Mouse (Mus musculus) embryonic facial prominence, embryonic 15.5 days (tissue): ENCODE data around the gene Inpp5k. TPM values are rescaled to one million over a fixed set of nuclear protein-coding genes. Genes with fewer than 3 reads are reported as not detected.
"Not testable (repeated sequence)": the region's sequence is repeated elsewhere in the genome, so short reads cannot be mapped to it uniquely, and the experiment has no call there.

Experiments
- ATAC-seq: fragments of 200-750 bp; cut with Nextera tagmentation; 2 replicates; pipeline ENCODE4 v1.8.0; 2017; ENCODE audit warnings: low read depth, moderate TSS enrichment; ENCODE audit not compliant: insufficient number of reproducible peaks, low FRiP score, low TSS enrichment
- H3K27ac ChIP-seq: fragments of 300-500 bp; sonication (generic); replicated peaks from 2 replicates; pipeline ENCODE4 v1.5.1; 2015; ENCODE audit warnings: mild to moderate bottlenecking, inconsistent platforms
- H3K27me3 ChIP-seq: fragments of 300-500 bp; sonication (generic); 2 replicates; pipeline ENCODE4 v1.6.1; 2015; ENCODE audit warnings: inconsistent platforms
- H3K36me3 ChIP-seq: fragments of 300-500 bp; sonication (generic); 2 replicates; pipeline ENCODE4 v1.6.1; 2015; ENCODE audit warnings: mild to moderate bottlenecking, inconsistent platforms
- H3K4me1 ChIP-seq: fragments of 300-500 bp; sonication (generic); 2 replicates; pipeline ENCODE4 v1.6.1; 2015; ENCODE audit warnings: inconsistent platforms
- H3K4me2 ChIP-seq: fragments of 300-500 bp; sonication (generic); replicated peaks from 2 replicates; pipeline ENCODE4 v1.6.1; 2015; ENCODE audit warnings: mild to moderate bottlenecking, inconsistent platforms
- H3K4me3 ChIP-seq: fragments of 300-500 bp; sonication (generic); replicated peaks from 2 replicates; pipeline ENCODE4 v1.5.1; 2015; ENCODE audit warnings: mild to moderate bottlenecking, inconsistent platforms
- H3K9ac ChIP-seq: fragments of 300-500 bp; sonication (generic); 2 replicates; pipeline ENCODE4 v1.6.1; 2015; ENCODE audit warnings: inconsistent platforms
- H3K9me3 ChIP-seq: fragments of 300-500 bp; sonication (generic); replicated peaks from 2 replicates; pipeline ENCODE4 v1.6.1; 2016; ENCODE audit warnings: inconsistent platforms
- WGBS: fragments of 180-500 bp; shearing (Covaris S2); methylation state at CpG from one replicate; pipeline ENCODE4 v1.1.7; 2015; 5-methylcytosine and 5-hydroxymethylcytosine counted together
- polyA plus RNA-seq: library from polyadenylated mRNA; unstranded; fragments of >200 nt; fragmentation: Nextera tagmentation; extraction: Ambion mirVana; gene quantifications from 2 replicates; pipeline ENCODE4 v1.2.1, GENCODE M21; 2015

The Inpp5k gene
- polyA plus RNA-seq, 1 experiment from 2014 or later, result 31.9 TPM

DNA sequence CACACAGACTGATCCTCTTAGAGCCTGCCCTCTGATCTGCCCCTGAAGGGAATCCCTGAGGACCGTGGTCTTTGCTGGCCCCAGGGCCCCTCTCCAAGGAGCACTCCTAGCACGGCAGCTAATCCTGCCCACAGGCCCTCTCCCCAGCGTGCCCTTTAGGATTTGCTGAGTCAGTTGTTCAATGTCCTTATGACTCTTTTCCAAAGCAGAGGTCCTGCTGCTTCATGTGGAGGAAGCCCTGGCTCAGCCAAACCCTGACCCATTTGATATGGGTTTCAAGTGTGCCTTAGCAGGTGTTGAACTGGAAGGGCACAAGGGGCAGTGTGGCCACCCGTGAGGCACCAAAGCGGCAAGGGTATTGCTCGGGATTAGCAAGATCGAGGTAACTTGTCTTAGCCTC, 35.0 kb upstream of the Inpp5k start:
- peaks cover 7% of the 10 kb centered on the region; the same call in 1 of the 2 replicates for H3K4me1 ChIP-seq
- H3K9me3 ChIP-seq, result no peaks in the 10 kb centered on the region
- no peak overlapping the region for H3K9ac ChIP-seq
- no peaks in the 10 kb centered on the region for H3K27me3 ChIP-seq
- H3K36me3 ChIP-seq, result peaks cover 62% of the 10 kb centered on the region
- ATAC-seq, result no peak
- H3K27ac ChIP-seq, result no peak overlapping the region
- 69% methylated on average over 7 of the region's 7 CpGs for WGBS
- no peak overlapping the region for H3K4me3 ChIP-seq
- no peak overlapping the region for H3K4me2 ChIP-seq

DNA sequence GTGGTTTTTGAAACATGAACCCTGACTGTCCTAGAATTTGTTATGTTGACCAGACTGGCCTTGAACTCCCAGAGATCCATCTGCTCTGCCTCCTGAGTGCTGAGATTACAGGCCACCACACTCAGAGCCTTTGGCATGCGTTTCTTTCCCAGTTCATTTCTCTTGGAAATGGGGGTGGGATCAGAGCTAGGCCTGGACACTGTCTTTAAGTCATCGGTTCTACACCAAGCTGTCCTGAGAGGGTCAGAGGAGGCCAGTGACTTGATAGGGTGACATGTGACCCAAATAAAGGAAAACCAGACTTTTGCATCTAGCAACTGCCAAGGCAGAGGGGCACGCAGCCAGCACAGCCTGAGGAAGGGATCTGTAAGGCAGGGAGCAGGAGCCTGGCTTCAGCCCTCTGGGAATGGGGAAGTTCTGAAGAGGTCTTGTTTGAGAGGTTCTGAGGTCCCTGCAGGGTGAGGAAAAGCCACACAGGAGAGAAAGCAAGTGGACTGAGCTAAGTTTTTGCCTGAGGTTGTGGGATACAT, 34.0 kb upstream of the Inpp5k start:
- ATAC-seq, result no peak
- no peak overlapping the region for H3K4me2 ChIP-seq
- H3K4me3 ChIP-seq, result no peak overlapping the region
- peaks cover 71% of the 10 kb centered on the region for H3K36me3 ChIP-seq
- H3K9me3 ChIP-seq, result no peaks in the 10 kb centered on the region
- H3K27ac ChIP-seq, result no peak overlapping the region
- H3K4me1 ChIP-seq, result peaks cover 7% of the 10 kb centered on the region; the same call in 1 of the 2 replicates
- no peaks in the 10 kb centered on the region for H3K27me3 ChIP-seq
- WGBS, result 85% methylated on average over 3 of the region's 3 CpGs
- no peak overlapping the region for H3K9ac ChIP-seq

DNA sequence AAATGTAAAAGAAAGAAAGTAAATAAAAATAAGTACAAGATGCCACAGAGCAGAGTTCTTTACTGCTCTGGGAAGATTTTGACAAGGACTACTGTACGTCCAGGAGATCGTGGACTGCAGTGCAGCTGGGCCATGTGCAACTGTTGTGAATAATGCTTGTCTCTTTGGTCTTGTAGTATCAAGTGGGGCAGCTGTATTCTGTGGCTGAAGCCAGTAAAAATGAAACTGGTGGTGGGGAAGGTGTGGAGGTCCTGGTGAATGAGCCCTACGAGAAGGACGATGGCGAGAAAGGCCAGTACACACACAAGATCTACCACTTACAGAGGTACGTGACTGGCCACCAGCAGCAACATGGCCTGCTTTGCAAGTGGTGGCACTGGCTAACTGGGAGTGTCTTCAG, 32.8 kb upstream of the Inpp5k start:
- no peak overlapping the region for H3K9ac ChIP-seq
- H3K27me3 ChIP-seq, result no peaks in the 10 kb centered on the region
- H3K27ac ChIP-seq, result no peak overlapping the region
- WGBS, result 90% methylated on average over 6 of the region's 6 CpGs
- H3K9me3 ChIP-seq, result no peaks in the 10 kb centered on the region
- no peak for ATAC-seq
- peaks cover 7% of the 10 kb centered on the region; the same call in 1 of the 2 replicates for H3K4me1 ChIP-seq
- no peak overlapping the region for H3K4me3 ChIP-seq
- H3K4me2 ChIP-seq, result no peak overlapping the region
- peaks cover 77% of the 10 kb centered on the region for H3K36me3 ChIP-seq

DNA sequence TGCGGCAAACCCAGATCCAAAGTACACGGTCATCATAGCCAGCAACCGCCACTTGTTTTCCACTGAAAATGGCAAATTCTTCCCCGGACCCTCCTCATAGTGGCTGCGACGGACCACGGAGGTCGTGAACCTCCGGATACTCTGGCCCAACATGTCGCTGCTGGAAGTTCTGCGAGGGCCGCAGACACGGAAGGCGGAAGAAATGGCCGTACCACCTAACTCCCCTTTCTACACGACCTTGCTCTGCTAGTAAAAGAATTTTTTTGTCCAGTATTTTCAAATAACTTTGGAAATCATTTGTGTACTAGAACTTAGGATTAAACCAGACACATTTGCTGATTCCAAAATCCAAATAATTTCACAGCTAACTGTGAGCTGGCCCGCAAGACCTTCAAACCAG, 31.0 kb upstream of the Inpp5k start:
- H3K36me3 ChIP-seq, result peaks cover 83% of the 10 kb centered on the region
- WGBS, result 95% methylated on average over 17 of the region's 17 CpGs
- H3K27me3 ChIP-seq, H3K27ac ChIP-seq, ATAC-seq, H3K4me3 ChIP-seq, H3K4me2 ChIP-seq, H3K4me1 ChIP-seq, H3K9me3 ChIP-seq, H3K9ac ChIP-seq: not testable (repeated sequence)

DNA sequence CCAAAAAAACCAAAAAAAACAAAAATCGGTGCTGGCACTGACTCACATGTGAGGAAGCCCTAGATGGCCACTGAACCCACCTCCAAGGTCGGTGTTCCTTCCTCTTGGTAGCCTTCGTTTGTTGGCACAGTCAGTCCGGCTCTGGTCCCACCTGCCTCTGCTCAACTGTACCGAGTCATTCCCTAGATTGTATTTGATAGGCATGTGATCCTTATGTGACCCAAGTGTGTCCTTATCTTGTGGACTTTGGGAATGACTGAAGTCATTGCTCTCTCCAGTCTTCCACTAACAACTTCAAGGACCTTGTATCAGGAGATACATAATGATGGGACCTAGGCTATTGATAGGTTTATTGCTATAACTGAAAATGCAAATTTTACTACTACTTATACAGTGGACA, 26.0 kb upstream of the Inpp5k start:
- Histone ChIP-seq H3K36me3 (peaks cover 72% of the 10 kb centered on the region), H3K4me1 (no peaks in the 10 kb centered on the region), H3K27me3 (no peaks in the 10 kb centered on the region), H3K4me2 (no peak overlapping the region), H3K27ac (no peak overlapping the region), H3K4me3 (no peak overlapping the region), H3K9ac (no peak overlapping the region), H3K9me3 (no peaks in the 10 kb centered on the region)
- WGBS, result 91% methylated on average over 5 of the region's 5 CpGs
- no peak for ATAC-seq

DNA sequence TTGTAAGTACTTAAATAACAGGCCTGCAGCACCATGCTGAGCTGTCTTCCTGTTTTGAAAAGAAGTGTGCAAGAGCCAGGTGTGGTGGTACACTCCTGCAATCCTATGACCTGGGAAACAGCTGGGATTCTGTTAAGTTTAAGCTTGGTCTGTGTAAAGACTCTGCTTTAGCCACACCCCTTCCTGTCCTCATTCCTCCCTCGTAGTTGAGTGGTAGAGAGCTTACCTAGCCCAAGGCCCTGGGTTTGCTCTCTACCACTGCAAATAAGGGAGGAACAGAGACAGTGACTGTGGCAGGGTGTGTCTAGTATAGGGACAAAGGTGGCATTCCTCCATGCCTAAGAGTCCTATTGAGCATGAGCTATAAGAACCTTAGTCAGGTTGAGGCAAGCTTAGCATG, 25.5 kb upstream of the Inpp5k start:
- Histone ChIP-seq H3K9ac (no peak overlapping the region), H3K9me3 (no peaks in the 10 kb centered on the region), H3K27me3 (no peaks in the 10 kb centered on the region), H3K4me1 (no peaks in the 10 kb centered on the region), H3K4me2 (no peak overlapping the region), H3K36me3 (peaks cover 72% of the 10 kb centered on the region), H3K4me3 (no peak overlapping the region), H3K27ac (no peak overlapping the region)
- ATAC-seq, result no peak
- WGBS, result 33% methylated on average over 1 of the region's 1 CpGs

DNA sequence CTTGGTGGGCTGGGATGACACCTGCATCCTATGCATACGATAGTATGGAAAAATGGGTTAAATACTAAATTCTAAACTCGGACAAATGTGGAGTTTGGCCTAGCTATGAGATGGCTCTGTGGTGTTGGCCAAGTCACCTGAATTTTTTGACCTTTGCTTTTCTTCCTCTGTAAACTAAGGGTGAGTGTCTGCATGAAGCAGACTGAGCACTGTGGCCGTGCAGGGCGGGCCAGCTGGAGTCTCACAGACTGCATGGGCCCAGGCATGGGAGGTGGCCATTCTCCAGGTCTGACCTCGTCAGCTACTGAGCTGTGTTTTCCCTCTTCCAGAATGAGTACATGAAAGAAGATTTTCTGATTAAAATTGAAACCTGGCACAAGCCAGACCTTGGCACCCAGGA, 22.0 kb upstream of the Inpp5k start:
- WGBS, result 89% methylated on average over 5 of the region's 5 CpGs
- H3K9me3 ChIP-seq, result no peaks in the 10 kb centered on the region
- no peaks in the 10 kb centered on the region for H3K4me1 ChIP-seq
- no peak overlapping the region for H3K9ac ChIP-seq
- no peak overlapping the region for H3K4me3 ChIP-seq
- H3K27me3 ChIP-seq, result no peaks in the 10 kb centered on the region
- ATAC-seq, result no peak
- H3K4me2 ChIP-seq, result no peak overlapping the region
- no peak overlapping the region for H3K27ac ChIP-seq
- peaks cover 64% of the 10 kb centered on the region for H3K36me3 ChIP-seq

DNA sequence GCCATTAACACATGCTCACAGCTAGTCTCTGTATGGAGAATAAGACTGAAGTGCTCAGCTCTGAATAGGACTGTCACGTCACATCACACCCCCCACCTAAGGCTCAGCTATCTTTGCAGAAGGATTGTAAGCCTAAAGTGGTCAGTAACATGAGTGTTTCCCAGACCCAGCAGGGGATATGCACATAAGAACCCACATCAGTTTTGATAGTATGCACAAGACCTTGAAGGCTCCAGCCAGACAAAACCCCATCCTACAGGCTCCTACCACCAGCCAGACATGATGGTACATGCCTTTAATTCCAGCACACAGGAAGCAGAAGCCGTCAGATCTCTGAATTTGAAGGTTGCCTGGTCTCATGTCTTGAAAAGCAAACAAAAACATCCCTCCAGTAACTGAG, 20.8 kb upstream of the Inpp5k start:
- Histone ChIP-seq H3K36me3 (peaks cover 64% of the 10 kb centered on the region), H3K27ac (no peak overlapping the region), H3K4me2 (no peak overlapping the region), H3K27me3 (no peaks in the 10 kb centered on the region), H3K9me3 (no peaks in the 10 kb centered on the region), H3K4me1 (no peaks in the 10 kb centered on the region), H3K9ac (no peak overlapping the region), H3K4me3 (no peak overlapping the region)
- 76% methylated on average over 2 of the region's 2 CpGs for WGBS
- no peak for ATAC-seq

DNA sequence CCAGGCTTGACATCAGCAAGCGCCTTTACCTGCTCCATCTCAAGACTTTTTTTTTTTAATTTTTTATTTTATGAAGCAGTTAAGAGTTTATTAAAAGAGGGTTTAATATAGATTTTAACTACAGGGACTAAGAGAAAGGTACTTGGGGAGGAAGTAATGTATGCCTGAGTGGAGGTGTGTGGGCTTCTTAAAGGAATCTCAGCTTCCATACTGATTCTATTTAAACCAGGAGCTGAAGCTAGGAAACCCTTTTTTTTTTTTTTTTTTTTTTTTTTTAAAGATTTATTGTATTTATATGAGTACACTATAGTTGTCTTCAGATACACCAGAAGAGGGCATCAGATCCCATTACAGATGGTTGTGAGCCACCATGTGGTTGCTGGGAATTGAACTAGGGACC, 16.0 kb upstream of the Inpp5k start:
- Histone ChIP-seq H3K27me3 (no peaks in the 10 kb centered on the region), H3K9ac (no peak overlapping the region), H3K4me1 (no peaks in the 10 kb centered on the region), H3K36me3 (peaks cover 74% of the 10 kb centered on the region), H3K4me2 (no peak overlapping the region), H3K27ac (no peak overlapping the region), H3K9me3 (no peaks in the 10 kb centered on the region), H3K4me3 (no peak overlapping the region)
- ATAC-seq, result no peak
- 98% methylated on average over 1 of the region's 1 CpGs for WGBS

DNA sequence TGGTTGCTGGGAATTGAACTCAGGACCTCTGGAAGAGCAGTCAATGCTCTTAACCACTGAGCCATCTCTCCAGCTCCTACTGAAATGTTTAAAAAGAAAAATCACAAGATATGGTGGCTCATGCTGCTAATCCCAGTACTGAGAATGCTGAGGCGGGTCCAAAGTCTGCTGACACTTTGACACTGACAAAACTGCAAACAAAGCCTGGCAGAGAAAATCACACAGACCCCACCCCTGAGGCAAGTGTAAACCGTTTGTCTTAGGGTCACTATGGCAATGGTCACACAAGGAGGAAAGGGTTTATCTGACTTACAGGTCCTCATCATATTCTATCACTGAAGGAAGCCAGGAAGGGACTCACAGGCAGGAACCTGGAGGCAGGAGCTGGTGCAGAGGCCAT, 15.2 kb upstream of the Inpp5k start:
- no peak overlapping the region for H3K4me2 ChIP-seq
- no peak overlapping the region for H3K27ac ChIP-seq
- no peaks in the 10 kb centered on the region for H3K9me3 ChIP-seq
- H3K27me3 ChIP-seq, result no peaks in the 10 kb centered on the region
- no peaks in the 10 kb centered on the region for H3K4me1 ChIP-seq
- ATAC-seq, result no peak
- H3K36me3 ChIP-seq, result peaks cover 74% of the 10 kb centered on the region
- H3K9ac ChIP-seq, result no peak overlapping the region
- WGBS, result 93% methylated on average over 2 of the region's 2 CpGs
- no peak overlapping the region for H3K4me3 ChIP-seq

DNA sequence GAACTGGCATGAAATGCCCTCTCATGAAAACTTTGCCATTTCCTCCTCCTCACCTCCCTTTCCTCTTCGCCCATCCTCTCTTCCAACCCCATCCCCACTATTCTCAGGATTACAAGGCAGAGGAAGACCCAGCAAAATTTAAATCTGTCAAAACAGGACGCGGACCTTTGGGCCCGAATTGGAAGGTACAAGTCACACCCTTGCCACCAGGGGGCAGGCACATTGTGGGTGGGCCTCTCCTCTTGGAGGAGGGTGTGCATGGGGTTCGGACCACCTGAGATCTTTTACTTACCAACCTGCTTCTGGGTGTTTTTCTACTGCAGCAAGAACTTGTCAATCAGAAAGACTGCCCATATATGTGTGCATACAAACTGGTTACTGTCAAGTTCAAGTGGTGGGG, 11.7 kb upstream of the Inpp5k start:
- Histone ChIP-seq H3K4me2 (no peak overlapping the region), H3K9ac (no peak overlapping the region), H3K4me3 (no peak overlapping the region), H3K27me3 (no peaks in the 10 kb centered on the region), H3K4me1 (no peaks in the 10 kb centered on the region), H3K27ac (no peak overlapping the region), H3K36me3 (peaks cover 76% of the 10 kb centered on the region), H3K9me3 (no peaks in the 10 kb centered on the region)
- no peak for ATAC-seq
- 85% methylated on average over 5 of the region's 5 CpGs for WGBS

DNA sequence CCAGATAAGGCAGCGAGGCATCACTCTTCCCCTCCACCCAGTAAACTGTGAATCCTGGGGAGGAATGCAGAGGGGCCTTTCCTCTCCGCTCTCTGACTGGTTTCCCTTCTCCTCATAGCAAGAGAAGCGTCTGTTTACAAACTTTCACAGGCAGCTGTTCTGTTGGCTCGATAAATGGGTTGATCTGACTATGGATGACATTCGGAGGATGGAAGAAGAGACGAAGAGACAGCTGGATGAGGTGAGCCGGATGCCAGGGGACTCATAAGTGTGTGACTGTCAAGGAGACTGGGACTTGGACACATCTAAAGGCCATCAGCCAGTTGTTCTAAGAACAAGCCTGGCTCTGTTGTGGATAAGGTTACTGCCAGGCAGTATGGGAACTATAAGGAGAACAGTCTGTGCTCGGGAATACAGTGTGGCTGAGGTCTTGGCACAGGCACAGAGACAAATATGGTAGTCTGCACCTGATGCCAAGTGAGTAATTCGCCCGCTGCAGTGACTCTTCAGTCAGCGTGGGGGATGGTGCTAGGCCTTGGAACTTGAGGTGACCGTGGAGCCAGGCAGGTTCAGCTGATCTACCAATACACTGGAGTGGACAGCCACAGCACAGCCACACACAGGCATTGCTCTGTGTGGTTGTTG, 10.5 kb upstream of the Inpp5k start:
- Histone ChIP-seq H3K4me3 (no peak overlapping the region), H3K9ac (no peak overlapping the region), H3K27me3 (no peaks in the 10 kb centered on the region), H3K36me3 (peaks cover 74% of the 10 kb centered on the region), H3K4me1 (no peaks in the 10 kb centered on the region), H3K4me2 (no peak overlapping the region), H3K27ac (peak overlapping the region; percentile 39; the same call in 1 of the 2 replicates), H3K9me3 (no peaks in the 10 kb centered on the region)
- WGBS, result 85% methylated on average over 12 of the region's 12 CpGs
- ATAC-seq, result no peak
